18 mouse cellular contexts compared by ENCODE assay signal in the genomic region with DNA sequence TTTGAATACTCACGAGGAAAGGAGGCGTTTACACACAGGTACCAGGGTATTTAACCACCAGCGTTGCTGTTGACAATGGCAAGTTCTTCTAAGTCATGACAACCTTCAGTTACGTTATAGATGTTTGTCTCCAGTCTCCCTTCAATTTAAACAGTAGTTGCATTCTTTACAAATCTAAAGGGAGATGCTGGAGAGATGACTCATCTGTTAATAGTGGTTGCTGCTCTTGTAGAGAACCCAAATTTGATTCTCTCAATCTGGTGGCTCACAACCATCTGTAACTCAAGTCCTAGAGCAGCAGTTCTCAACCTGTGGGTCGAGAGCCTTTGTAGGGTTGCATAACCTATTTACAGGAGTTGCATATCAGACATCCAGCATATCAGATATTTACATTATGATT.
"Had no signal": no experiment of that assay in that cellular context is flagged by ENCODE, and none has a peak within 500 bp of the region (broad histone marks: within the 10 kb centered on the region; RNA-seq: fewer than 3 reads in every experiment).

No protein-coding gene starts in this region.

- H3K9me3 ChIP-seq: midbrain, embryonic 13.5 days; midbrain, embryonic 15.5 days; neural tube, embryonic 15.5 days had no signal

- H3K36me3 ChIP-seq: lung, embryonic 15.5 days; midbrain, embryonic 13.5 days; midbrain, embryonic 15.5 days; neural tube, embryonic 13.5 days; neural tube, embryonic 15.5 days had no signal

- H3K4me3 ChIP-seq: lung, embryonic 15.5 days; midbrain, embryonic 13.5 days; midbrain, embryonic 15.5 days; neural tube, embryonic 13.5 days; neural tube, embryonic 15.5 days had no signal

- H3K4me2 ChIP-seq: lung, embryonic 15.5 days; midbrain, embryonic 11.5 days; midbrain, embryonic 13.5 days; midbrain, embryonic 15.5 days; neural tube, embryonic 13.5 days; neural tube, embryonic 15.5 days had no signal

- H3K9ac ChIP-seq: liver, postnatal 0 days; lung, embryonic 15.5 days; midbrain, embryonic 13.5 days; midbrain, embryonic 15.5 days; neural tube, embryonic 13.5 days; neural tube, embryonic 15.5 days had no signal

- ATAC-seq: liver, postnatal 0 days; lung, postnatal 0 days; midbrain, embryonic 13.5 days; midbrain, embryonic 15.5 days had no signal

- H3K4me1 ChIP-seq: midbrain, embryonic 13.5 days; midbrain, embryonic 15.5 days; neural tube, embryonic 13.5 days; neural tube, embryonic 15.5 days had no signal

- H3K27me3 ChIP-seq: lung, embryonic 15.5 days; midbrain, embryonic 13.5 days; midbrain, embryonic 15.5 days; neural tube, embryonic 13.5 days; neural tube, embryonic 15.5 days had no signal

- H3K27ac ChIP-seq: lung, embryonic 15.5 days; midbrain, embryonic 13.5 days; midbrain, embryonic 15.5 days; neural tube, embryonic 13.5 days; neural tube, embryonic 15.5 days had no signal

- DNase-seq: liver, postnatal 0 days; lung, adult 2 months; lung, postnatal 4 days; retina, postnatal 1 day; right cerebral cortex, adult 18-20 months; right cerebral cortex, postnatal 25 days; right cerebral cortex, postnatal 4 days; spleen, adult 18-20 months; thymus, adult 18-20 months; thymus, postnatal 25 days; thymus, postnatal 4 days had no signal
